Mouse (Mus musculus) liver, postnatal 0 days (tissue): ENCODE measurements around the gene Traf3. TPM values are rescaled to one million over a fixed set of nuclear protein-coding genes. Genes with fewer than 3 reads are reported as not detected.

ENCODE experiments used
- ATAC-seq: fragments of 200-750 bp; cut with Nextera tagmentation; 2 replicates; pipeline ENCODE4 v1.8.0; 2017; ENCODE audit warnings: mild to moderate bottlenecking, moderate library complexity
- DNase-seq: peaks from one replicate; pipeline ENCODE4 v3.0.0-alpha.2; 2016
- H3K27ac ChIP-seq: fragments of 300-500 bp; sonication (generic); 2 replicates; pipeline ENCODE4 v1.5.1; 2014; ENCODE audit warnings: antibody characterized with exemption, moderate library complexity, mild to moderate bottlenecking, low read depth
- H3K27me3 ChIP-seq: fragments of 300-500 bp; sonication (generic); 2 replicates; pipeline ENCODE4 v1.6.1; 2014; ENCODE audit warnings: low read length, control low read depth, mixed read lengths; ENCODE audit not compliant: insufficient read depth
- H3K36me3 ChIP-seq: fragments of 300-500 bp; sonication (generic); replicated peaks from 2 replicates; pipeline ENCODE4 v1.6.1; 2014; ENCODE audit warnings: mild to moderate bottlenecking, control low read depth, low read length, moderate library complexity, mixed read lengths; ENCODE audit not compliant: insufficient read depth
- H3K4me1 ChIP-seq: fragments of 300-500 bp; sonication (generic); 2 replicates; pipeline ENCODE4 v1.6.1; 2014; ENCODE audit warnings: antibody characterized with exemption, mild to moderate bottlenecking, control low read depth; ENCODE audit not compliant: insufficient read depth
- H3K4me2 ChIP-seq: fragments of 300-500 bp; sonication (generic); 2 replicates; pipeline ENCODE4 v1.6.1; 2014; ENCODE audit warnings: low read depth, mild to moderate bottlenecking, low read length, moderate library complexity, mixed read lengths
- H3K4me3 ChIP-seq: fragments of 300-500 bp; sonication (generic); 2 replicates; pipeline ENCODE4 v1.5.1; 2014; ENCODE audit warnings: low read depth, low read length
- H3K9ac ChIP-seq: fragments of 300-500 bp; sonication (generic); replicated peaks from 2 replicates; pipeline ENCODE4 v1.6.1; 2014; ENCODE audit warnings: mild to moderate bottlenecking, moderate library complexity
- H3K9me3 ChIP-seq: fragments of 300-500 bp; sonication (generic); 2 replicates; pipeline ENCODE4 v1.6.1; 2016; ENCODE audit warnings: mild to moderate bottlenecking, control low read depth, low read length, mixed read lengths
- CTCF ChIP-seq: sonication (generic); IDR thresholded peaks from 2 replicates; pipeline ENCODE4 v1.5.1; 2016; ENCODE audit warnings: antibody characterized with exemption, low read depth
- EP300 ChIP-seq: IDR thresholded peaks from 2 replicates; pipeline ENCODE4 v1.6.1; 2016; ENCODE audit warnings: antibody characterized with exemption, low read depth, mild to moderate bottlenecking
- WGBS: fragments of 180-500 bp; shearing (Covaris S2); extraction: QIAGEN DNeasy Blood & Tissue Kit; methylation state at CpG from one replicate; pipeline ENCODE4 v1.1.7; 2014; ENCODE audit not compliant: insufficient replicate concordance; 5-methylcytosine and 5-hydroxymethylcytosine counted together
- polyA plus RNA-seq: library from polyadenylated mRNA; unstranded; fragments of >200 nt; fragmentation: Nextera tagmentation; extraction: Ambion mirVana; gene quantifications from 2 replicates; pipeline ENCODE4 v1.2.1, GENCODE M21; 2015

Traf3 gene
- polyA plus RNA-seq, 1 experiment from 2014 or later, result 1.9 TPM

GRCm38 (mm10) chr12:111161943-111162311 lies 4.2 kb upstream of the Traf3 start:
- DNase-seq (no peak), ATAC-seq (no peak)
- Histone ChIP-seq H3K9me3 (no peaks in the 10 kb centered on the region), H3K9ac (no peak overlapping the region), H3K27ac (peak overlapping the region; percentile 22; the same call in 1 of the 2 replicates), H3K4me1 (peaks cover 37% of the 10 kb centered on the region), H3K4me3 (no peak overlapping the region), H3K36me3 (no peaks in the 10 kb centered on the region), H3K27me3 (no peaks in the 10 kb centered on the region), H3K4me2 (peak overlapping the region; percentile 55)
- TF ChIP-seq EP300, result no peak
- no peak for TF ChIP-seq CTCF
- 30% methylated on average over 7 of the region's 7 CpGs for WGBS

- H3K27me3 ChIP-seq, result no peaks in the 10 kb centered on the region
- H3K4me1 ChIP-seq, result peaks cover 39% of the 10 kb centered on the region
- ATAC-seq (no peak), DNase-seq (no peak)
- no peaks in the 10 kb centered on the region for H3K9me3 ChIP-seq
- TF ChIP-seq EP300 (no peak), CTCF (no peak)
- peak overlapping the region; percentile 55 for H3K4me2 ChIP-seq
- peak overlapping the region; percentile 22; the same call in 1 of the 2 replicates for H3K27ac ChIP-seq
- no peaks in the 10 kb centered on the region for H3K36me3 ChIP-seq
- H3K9ac ChIP-seq, result no peak overlapping the region
- H3K4me3 ChIP-seq, result no peak overlapping the region
- WGBS, result 18% methylated on average over 16 of the region's 16 CpGs
These were observed 3.7 kb upstream of the Traf3 start for GRCm38 (mm10) chr12:111162312-111163061.

DNA sequence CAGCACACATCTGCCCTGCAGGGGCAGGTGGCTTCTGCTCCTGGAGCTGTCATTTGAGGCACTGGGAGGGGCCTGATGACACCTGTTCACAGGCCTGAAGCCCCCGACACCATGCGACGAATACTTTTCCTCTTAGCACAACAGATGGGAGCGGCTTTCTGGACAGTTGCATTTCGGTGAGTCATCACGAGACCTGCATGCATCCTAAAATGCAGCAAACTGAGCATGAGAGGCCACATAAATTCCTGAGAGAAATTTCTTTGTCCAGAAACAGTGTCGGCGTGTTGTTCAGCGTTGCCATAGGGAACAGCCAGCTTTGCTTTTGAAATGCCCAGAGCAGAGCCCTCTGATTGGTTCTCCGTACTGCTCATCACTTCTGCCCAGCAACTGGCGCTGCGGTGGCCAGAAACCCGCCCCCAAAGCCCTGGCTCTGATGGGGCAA lies 1.8 kb upstream of the Traf3 start:
- H3K4me1 ChIP-seq, result peaks cover 39% of the 10 kb centered on the region
- peak overlapping the region; percentile 72 for H3K4me2 ChIP-seq
- H3K9ac ChIP-seq, result peak overlapping the region; percentile 38; the same call in 1 of the 2 replicates
- TF ChIP-seq CTCF (no peak), EP300 (no peak)
- peak overlapping the region; percentile 35 for H3K4me3 ChIP-seq
- no peaks in the 10 kb centered on the region for H3K27me3 ChIP-seq
- H3K9me3 ChIP-seq, result no peaks in the 10 kb centered on the region
- 6% methylated on average over 13 of the region's 13 CpGs for WGBS
- DNase-seq, result peak; percentile 84
- no peaks in the 10 kb centered on the region for H3K36me3 ChIP-seq
- no peak overlapping the region for H3K27ac ChIP-seq
- peak; percentile 71 for ATAC-seq

DNA sequence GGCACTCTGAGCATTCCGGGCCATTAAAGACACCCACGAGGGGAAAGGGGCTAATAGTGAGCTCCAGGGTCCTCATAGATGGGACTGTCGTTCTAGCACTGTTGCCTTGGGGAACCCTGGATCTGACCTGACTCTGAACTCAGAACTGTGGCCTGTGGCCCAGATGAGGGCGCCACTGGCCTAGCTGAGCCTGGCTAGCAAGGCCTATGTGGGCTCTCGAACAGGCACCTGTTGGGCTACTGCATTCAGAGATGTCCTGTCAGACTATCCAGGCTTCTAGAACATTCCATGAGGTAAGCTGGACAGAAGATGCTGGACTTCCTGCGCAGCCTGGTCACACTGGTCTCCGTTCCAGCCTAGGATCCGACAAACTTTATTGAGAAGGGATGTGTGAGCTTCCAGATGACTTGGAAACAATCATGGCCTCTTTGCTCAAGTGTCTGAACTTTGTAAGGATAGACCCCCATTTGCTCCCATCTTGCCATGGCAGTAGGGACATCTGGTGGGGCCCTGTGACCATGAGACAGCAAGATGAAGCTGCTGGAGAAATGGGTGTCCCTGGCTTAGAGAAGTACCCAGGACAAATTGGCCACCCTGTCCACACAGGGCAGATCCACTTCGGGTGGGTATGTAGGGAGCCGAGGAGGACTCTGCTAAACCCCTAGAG lies 891 bp upstream of the Traf3 start:
- peak overlapping the region; percentile 84 for H3K4me2 ChIP-seq
- peak; percentile 38 for ATAC-seq
- no peak overlapping the region for H3K9ac ChIP-seq
- 64% methylated on average over 10 of the region's 10 CpGs for WGBS
- peak; percentile 64 for DNase-seq
- H3K27me3 ChIP-seq, result no peaks in the 10 kb centered on the region
- peaks cover 39% of the 10 kb centered on the region for H3K4me1 ChIP-seq
- TF ChIP-seq CTCF (peak; percentile 65), EP300 (no peak)
- H3K36me3 ChIP-seq, result no peaks in the 10 kb centered on the region
- peak overlapping the region; percentile 73; the same call in 1 of the 2 replicates for H3K4me3 ChIP-seq
- peak overlapping the region; percentile 81 for H3K27ac ChIP-seq
- H3K9me3 ChIP-seq, result no peaks in the 10 kb centered on the region

DNA sequence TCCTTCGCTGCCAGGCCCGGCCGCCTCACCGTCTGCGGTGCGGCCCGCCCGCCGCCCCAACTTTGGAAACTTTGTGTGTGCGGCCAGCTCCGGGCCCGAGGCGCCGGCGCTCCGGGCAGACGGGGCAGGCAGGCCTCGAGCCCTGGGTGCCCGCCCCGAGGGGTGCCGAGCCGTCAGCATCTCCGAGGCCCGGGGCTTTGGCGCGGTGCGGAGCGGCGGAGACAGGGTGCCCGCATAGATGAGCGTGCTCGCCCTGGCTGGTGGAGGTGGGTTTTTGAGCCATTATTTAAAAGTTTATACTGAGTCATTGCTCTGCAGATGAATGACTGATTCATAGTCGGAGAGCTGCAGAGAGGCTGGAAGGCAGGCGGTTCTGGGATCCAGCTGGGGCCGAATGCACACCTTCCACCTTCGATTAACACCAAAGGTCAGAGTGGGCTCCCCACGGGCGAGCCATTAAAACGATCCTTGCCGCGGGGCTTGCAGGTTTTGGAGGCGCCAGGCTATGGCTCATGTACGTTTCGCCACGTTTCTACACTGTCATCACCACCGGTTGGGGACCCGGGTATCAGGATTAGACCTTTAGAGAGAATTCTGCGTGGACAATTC lies 615 bp downstream of the Traf3 start:
- no peaks in the 10 kb centered on the region for H3K27me3 ChIP-seq
- TF ChIP-seq EP300 (no peak), CTCF (no peak)
- peak overlapping the region; percentile 78 for H3K9ac ChIP-seq
- H3K9me3 ChIP-seq, result no peaks in the 10 kb centered on the region
- DNase-seq, result peak; percentile 41
- peak; percentile 22; the same call in 1 of the 2 replicates for ATAC-seq
- H3K4me1 ChIP-seq, result peaks cover 39% of the 10 kb centered on the region
- H3K27ac ChIP-seq, result peak overlapping the region; percentile 81
- WGBS, result under 1% methylated on average over 44 of the region's 48 CpGs
- peak overlapping the region; percentile 84 for H3K4me2 ChIP-seq
- no peaks in the 10 kb centered on the region for H3K36me3 ChIP-seq
- peak overlapping the region; percentile 73 for H3K4me3 ChIP-seq

GRCm38 (mm10) chr12:111168891-111169290 lies 2.7 kb downstream of the Traf3 start:
- WGBS, result 85% methylated on average over 4 of the region's 4 CpGs
- no peak overlapping the region for H3K9ac ChIP-seq
- ATAC-seq (no peak), DNase-seq (no peak)
- no peaks in the 10 kb centered on the region for H3K9me3 ChIP-seq
- H3K4me1 ChIP-seq, result peaks cover 19% of the 10 kb centered on the region
- no peak overlapping the region for H3K4me3 ChIP-seq
- H3K27ac ChIP-seq, result no peak overlapping the region
- H3K27me3 ChIP-seq, result no peaks in the 10 kb centered on the region
- TF ChIP-seq CTCF (no peak), EP300 (no peak)
- no peak overlapping the region for H3K4me2 ChIP-seq
- no peaks in the 10 kb centered on the region for H3K36me3 ChIP-seq
